Mouse (Mus musculus): ENCODE measurements around the gene Gm30737. TPM values are rescaled to one million over a fixed set of nuclear protein-coding genes. Genes with fewer than 3 reads are reported as not detected.

Gene Gm30737
- polyA plus RNA-seq (2014; fragmentation: Illumina TruSeq; extraction: RNeasy Lipid Tissue Mini Kit (QIAGEN cat#74804); ENCODE audit: low read depth, low replicate concordance) = not detected

DNA sequence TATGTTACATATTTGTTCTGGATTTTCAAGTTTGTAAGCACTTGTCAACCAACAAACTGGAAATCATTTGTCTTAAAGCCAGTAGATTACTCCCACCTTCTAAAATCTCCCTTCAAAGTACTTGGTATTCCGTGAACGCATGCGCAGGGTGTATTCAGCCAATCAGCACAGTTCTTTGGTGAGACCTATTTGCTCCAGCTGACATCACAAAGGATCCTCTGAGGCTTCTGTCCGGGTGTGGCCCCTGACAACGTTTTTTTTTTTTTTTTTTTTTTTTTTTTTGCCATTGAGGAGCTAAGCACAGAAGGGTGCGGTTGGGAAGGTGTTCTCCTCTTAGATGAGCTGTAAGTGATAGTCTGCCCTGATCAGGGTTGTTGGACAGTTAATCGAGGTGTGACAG lies at the start of gene Gm30737:
Gene Gm30737 (plus strand): TSS at position 301 of the 400 bp plus-strand sequence.

Data from adipose tissue, adult 10 weeks (tissue).